Mouse (Mus musculus) 3T3-L1 (cell line): ENCODE results near the gene Pgap2.

Experiments
- DNase-seq: peaks from one replicate; pipeline ENCODE4 v3.0.0-alpha.2; 2015; ENCODE audit warnings: low read depth, low spot score

Pgap2 gene

DNA sequence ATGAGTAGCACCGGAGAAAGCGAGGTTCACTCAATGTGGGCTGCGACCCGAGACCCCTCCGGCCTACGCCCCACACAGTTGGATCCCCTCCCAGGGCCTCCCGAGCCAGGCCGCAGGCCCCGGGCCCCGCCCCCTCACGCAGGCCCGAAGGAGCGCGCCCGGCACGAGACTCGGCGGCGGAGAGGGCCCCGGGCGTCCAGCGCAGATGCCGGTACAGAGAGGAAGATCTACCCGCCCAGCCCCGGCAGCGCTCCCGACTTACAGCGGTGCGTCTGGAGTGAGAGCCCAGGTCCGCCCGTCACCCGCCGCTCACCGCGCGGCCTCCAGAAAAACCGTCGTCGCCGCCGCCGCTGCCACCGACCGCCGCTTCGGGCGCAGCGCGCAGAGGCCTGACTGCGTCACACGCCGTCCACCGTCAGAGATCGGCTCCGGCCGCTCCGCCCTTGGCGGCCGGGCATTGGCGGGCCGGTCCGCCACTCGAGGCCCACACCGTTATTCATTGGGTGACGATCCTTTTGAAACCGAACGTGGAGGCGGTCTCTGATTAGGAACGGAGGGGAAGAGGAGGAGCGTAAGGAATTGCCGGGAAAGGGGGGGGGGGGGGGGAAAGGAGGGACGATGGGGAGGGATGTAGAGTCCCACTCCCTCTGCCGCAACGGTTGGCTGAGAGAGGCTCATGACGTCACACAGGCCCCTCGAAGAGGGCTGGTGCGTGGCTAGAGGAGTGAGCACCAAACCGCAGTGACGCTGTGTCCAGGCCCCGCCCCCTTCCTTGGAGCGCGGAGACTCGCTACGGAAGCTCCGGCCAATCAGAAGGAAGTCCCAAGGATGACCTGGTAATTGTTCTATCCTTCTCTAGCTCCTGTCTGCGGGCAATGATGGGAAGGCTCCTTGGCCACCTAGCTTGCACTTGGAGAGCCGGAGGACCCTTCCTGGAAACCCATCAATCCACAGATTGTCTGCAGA lies at the start of gene Pgap2, which contains the start of gene Nup98:
Gene Pgap2 (plus strand): TSS at position 453 of the 966 bp plus-strand sequence.
Gene Nup98 (minus strand): TSS at position 421 of the 966 bp plus-strand sequence.
- DNase-seq, result peak; percentile 99

DNA sequence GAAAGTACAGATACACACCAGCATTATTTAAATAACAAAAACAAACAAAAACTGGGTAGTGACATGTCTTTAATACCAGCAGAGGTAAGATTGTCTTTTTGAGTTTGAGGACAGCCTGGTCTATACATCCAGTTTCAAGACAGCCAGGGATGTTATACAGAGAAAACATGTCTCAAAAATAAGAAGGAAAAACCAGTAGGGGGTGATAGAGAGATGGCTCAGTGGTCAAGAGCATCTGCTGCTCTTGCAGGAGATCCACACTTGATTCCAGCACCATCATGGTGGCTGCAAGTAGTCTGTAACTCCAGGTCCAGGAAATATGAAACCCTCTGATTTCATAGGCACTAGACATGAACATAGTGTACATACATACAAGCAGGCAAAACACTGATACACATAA lies 39.7 kb upstream of the Pgap2 start:
- peak; percentile 24 for DNase-seq

DNA sequence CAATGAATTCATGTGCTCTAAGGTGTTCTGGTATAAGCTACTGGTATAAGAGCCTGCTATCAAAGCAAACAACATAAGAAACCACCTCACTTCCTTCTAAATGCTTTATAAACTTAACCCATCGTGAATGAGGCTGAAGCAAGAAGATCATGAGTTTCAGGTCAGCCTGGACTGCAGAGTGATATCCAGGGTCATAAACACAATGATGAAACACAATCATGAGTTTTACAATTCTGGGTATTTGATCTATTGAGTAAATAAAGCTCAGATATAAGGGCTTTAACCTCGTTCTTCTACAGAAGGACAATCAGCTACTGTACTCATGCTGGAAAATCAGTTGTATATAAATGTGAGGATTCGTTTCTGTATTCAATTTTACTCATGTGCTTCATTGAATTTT lies 26.2 kb upstream of the Pgap2 start:
- no peak for DNase-seq

DNA sequence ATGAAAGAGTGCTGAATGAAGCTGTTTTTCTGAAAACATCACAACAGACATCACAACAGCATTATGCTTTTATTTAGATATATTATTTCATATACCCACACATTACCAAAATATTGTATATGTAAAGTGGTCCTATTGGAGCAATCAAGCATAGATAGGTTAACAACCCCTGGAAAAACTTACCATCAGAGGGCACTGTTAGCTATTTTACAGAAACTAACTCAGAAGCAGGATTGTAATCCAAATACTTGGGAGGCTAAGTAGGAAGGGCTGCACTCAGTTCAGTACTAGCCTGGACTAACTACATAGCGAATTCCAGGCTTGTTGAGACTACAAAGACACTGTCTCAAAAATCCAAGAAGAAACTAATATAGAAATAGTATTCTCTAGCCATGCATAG lies 17.7 kb upstream of the Pgap2 start:
- peak; percentile 8 for DNase-seq

DNA sequence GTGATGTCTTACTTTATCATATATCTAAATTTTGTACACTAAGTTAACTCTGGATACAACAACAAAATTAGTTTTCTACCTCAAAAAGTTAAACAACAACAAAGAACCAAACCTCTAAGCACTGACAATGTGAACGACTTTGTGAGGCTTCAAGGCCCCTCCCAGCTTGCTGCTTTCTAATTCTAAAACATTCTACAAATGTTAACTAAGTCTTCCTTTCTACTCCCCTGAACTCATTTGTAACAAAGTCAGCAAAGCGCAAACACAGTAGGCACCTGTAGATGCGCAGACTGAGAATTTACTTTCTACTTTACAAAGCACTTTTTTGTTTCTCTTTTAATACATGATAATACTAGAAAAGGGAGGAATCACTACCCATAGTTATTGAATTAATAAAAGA lies 9.4 kb upstream of the Pgap2 start:
- DNase-seq, result no peak

DNA sequence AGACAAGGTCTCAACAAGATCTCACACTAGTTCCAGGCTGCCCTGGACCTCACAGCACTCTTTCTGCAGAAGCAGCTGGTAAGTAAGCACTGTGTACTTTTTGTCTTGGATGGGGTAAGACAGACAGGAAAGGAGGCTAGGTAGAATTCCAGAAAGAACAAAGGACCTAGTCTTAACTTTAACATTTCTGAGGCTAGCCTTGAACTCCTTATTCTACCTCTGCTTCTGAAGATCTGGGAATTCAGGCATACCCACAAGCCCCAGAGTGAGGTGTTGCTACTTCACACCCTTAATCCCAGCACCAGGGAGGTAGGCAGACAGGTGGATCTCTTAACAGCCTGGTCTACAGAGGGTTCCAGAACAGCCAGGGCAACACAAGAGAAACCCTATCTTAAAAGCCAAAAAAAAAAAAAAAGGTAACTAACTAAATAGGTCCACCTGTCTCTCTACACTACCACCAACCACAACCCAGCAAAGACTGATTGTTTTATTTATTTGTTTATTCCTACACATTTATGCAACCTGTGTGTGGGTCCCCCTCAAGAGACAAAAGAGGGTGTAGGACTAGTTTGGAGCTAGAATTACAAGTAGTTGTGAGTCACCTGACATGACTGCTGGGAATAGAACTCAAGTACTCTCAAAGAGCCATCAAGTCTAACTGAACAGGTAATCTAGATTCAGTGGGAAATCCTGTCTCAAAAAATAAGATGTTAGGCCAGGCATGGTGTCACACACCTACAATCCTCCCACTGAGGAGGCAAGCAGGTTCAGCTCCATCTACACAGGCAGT lies 8.8 kb upstream of the Pgap2 start:
- DNase-seq, result no peak

DNA sequence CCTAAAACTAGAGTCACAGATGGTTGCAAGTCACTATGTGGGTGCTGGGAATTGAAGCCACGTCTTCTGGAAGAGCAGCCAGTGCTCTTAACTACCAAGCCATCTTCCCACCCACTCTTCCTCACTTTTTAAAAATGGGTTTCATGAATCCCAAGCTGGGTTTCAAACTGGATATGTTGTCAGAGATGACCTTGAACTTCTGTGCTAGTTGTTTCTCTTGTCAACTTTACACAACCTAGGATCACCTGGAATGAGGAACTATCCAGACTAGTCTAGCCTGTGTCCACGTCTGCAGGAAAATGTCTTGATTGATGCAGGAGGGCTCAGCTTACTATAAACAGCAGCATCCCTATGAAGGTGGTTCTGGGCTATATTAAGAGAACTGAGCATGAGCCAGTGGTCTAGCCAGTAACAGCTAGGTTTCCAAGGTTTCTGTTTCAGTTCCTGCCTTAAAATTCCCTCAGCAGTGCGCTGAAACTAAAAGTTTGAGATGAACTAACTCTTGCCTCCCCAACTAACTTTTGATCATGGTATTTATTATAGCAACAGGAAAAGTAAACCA lies 5.6 kb upstream of the Pgap2 start:
- no peak for DNase-seq

DNA sequence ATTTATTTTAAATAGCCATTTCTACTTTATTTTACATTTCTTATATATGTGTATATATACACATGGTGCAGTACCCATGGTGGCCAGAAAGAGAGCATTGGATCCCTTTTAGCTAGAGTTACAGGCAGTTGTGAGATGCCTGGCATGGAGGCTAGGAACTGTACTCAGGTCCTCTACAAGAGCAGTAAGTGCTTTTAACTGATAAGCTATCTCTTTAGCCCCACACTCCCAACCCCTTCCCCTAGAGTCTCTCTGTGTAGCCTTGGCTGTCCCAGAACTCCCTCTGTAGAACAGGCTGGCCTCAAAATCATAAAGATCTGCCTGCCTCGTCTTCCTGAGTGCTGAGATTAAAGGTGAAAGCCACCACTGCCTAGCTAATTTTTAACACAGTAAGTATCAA lies 4.4 kb upstream of the Pgap2 start:
- peak; percentile 32 for DNase-seq

DNA sequence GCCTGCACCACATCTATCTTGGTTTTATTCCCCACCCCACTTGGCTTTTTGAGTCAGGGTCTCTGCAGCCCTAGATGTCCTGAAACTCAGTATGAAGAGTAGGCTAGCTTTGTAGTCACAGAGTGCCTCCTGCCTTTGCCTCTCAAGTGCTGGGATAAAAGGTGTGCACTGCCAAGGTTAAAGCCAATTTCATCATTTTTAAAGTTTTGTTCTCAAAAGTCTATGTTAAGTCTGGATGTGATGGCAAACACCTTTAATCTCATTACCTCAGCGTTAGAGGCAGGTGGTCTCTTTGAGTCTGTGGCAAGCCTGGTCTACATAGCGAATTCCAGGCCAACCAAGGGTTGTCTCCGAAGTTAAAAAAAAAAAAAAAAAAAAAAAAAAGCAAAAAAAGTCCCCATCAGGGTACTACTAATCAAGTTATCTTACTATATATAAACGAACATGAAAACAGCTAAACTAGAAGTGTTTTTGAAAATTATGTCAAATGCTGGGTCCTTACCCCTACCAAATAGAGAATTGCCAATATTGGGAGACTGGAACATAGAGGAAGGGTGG lies 1.1 kb upstream of the Pgap2 start:
- peak; percentile 4 for DNase-seq

DNA sequence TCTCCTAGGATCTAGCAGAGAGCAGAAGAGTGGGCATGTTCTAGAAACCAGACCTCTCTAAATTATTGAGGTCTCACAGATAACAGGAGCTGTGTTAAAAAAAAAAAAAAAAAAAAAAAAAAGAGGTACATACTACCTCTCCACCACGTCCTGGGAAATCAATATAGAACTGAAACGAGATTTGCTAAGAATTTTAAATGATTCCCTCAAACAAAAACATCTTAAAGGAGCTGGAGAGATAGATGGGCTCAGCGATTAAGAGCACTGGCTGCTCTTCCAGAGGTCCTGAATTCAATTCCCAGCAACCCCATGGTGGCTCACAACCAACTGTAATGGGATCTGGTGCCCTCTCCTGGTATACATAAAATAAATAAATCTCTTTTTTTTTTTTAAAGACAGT lies 1.1 kb downstream of the Pgap2 start:
- DNase-seq, result peak; percentile 4

DNA sequence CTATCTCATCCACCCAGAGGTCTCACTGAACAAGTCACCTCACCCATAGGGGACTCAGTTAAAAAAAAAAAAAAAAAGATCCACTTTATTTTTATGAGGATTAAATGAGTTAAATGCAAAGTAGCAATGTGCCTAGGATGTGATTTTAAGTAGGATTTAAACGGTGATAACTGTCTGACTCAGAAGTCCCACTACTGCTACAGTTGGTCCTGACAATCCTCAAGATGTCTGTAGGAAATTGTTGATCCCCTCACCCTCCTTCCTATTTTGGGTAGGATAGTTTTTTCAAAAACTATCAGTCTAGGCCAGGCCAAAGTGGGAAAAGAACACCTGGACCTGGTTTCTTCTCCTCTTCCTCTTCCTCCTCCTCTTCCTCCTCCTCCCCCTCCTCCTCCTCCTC lies 11.9 kb downstream of the Pgap2 start:
- peak; percentile 5 for DNase-seq

DNA sequence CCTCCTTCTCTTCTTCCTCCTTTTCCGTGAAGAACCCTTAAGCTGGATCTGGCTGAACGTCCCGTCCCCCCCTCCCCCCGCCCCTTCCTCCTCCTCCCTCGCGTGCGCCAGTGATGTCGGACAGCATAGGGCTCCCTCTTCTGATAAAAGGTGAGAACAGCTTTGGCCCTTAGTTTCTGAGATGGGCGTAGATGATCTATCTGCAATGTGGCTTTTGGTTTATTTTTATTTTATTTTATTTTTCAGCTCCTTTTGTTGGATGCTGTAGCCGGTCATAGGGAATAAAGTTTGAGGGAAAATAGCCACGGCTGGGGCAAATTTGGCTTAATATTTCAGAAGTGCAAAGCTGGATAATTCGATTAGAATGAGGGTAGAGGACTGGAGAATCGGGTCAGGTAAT lies 12.3 kb downstream of the Pgap2 start:
- peak; percentile 73 for DNase-seq

DNA sequence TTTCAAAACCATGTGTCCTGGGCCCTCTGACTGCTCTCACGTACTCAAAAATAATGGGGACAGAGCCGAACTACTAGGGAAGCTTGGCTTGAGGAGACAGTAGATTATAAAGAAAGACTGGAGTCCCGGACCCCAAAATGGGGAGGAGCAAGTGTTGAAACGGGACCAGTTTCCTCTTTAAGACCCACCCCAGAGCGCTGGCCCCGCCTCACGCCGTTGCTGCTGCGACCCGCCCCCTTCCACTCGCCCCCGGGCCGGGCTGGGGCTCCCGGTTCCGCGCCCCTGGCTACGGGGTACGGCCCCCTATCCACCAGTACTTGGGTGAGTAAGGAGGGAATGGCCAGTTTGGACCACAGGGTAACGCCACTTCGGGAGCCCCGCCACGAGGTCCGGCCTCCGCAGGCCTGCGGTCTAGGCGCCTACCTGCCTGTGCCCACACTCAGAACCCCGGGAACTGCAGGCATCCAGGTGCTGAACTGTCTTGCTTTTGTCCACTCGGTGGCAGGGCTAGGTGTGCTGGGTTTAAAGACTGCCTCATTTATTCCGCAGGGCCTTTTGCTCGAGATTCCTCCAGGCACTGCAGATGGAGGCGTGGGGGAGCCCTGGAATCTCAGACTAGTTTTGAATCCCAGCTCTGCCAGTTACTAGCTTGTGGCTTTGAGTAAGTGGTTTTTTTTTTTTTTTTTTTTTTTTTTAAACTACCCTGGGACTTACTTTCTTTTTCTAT lies 13.0 kb downstream of the Pgap2 start:
- peak; percentile 57 for DNase-seq

DNA sequence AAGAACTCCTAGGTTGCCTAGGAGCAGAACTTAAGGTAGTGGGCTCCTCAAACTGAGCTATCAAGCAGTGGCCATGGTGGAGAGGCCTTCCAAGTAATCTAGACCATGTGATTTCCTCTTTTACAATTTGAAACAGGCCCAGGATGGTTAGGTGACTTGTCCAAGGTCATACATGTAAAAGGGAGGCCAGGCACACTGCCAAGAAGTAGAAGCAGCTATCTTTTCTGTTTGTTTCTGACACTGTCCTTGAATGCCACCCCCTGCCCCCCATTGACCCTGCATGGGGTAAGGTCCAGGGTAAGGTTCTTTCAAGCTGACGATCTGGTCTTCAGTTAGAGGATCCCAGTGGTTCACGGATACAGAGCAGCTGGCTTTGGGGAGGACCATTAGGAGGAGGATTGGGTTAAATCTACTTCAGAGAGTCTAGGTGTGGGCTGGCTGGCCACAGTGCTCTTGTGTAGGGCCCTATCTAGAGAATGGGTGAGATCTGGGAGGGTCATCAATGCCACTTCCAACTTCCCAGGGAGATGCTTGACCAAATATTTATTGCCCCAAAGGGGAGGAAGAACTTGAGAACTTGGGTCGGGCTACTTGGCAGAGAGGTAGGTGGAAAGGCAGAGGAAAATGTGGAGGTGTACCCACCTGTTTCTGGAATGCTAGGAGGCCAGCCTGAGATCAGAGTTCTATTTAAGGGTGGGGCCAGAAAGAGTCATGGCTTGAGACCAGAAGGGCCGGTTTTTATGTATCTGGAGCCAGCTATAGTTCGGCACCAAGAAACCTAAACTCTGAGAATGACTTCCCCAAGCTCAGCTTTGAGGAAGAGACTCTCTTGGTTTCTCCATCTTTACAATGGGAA lies 14.1 kb downstream of the Pgap2 start:
- no peak for DNase-seq

DNA sequence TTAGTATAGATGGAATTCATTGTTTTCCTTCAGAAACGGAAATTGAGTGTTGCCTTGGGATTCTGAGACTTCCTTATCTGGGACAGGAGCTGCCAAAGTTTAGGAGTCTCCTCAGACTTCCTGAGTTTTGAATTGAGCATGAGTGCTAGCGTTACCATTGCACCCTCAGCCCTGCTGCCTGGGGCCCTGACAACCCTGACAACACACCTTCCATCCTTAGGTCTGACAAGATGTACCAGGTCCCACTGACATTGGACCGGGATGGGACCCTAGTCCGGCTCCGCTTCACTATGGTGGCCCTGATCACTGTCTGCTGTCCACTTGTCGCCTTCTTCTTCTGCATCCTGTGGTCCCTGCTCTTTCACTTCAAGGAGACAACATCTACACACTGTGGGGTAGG lies 16.0 kb downstream of the Pgap2 start:
- DNase-seq, result no peak

DNA sequence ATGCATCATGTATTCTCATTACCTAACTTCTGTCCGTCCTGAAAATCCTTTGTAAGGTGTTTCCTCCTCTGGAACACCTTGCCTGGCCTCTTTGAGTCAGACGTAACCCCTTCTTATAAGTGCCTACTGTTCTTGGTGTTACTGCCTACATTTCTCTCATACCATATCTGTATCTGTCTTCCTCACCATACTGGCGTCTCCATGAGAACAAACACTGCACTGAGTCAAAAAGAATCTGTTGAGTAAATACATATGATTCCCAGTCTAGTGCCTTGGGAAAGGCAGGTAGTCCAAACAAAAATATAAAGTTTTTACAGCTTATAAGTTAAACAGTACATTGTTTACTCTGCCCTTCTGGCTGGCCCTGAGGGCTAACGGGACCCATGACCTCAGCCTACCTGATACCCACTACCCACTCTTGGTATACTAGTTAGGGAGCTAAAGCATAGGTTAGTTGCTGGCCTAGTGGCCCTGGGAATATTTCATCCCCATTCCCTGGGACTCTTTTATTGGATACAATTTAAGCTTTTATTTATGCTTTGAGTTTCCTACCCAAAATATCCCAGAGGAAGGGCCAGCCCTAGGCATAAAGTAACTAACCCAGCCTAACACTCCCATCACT lies 18.2 kb downstream of the Pgap2 start:
- no peak for DNase-seq

DNA sequence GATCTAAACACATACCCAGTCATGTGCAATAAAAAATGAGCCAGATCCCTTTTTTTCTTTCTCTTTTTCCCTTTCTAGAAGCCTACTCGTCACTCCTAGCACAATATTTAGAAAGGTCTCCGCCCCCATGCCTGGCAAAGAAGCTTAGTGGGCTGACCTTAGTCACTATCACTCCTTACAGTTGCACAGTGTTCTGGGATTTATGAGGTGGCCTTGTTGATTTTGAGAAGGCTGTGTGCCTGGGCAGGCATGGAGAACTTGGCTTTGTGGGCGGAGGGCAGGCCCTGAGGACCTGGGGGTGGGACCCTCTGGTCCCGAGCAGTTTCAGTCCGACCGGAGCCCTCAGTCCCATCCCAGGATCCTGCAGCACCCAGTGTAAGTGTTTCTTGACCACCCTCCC lies 19.8 kb downstream of the Pgap2 start:
- DNase-seq, result no peak

DNA sequence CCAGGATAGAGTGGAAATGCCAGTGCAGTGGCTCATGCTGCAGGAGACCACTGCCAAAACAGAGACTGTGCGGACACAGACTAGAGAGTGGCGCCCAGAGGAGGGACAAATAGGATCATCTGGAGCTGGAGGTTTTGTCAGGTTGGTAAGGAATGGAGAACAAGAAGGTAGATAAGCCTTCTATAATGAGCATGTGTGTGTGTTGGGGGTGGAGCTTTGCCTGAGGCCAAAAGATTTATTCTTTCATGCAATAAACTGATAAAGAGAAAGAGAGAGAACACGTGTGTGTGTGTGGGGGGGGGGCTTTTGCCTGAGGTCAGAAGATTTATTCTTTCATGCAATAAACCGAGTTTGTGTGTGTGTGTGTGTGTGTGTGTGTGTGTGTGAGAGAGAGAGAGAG lies 23.1 kb downstream of the Pgap2 start:
- DNase-seq, result no peak

DNA sequence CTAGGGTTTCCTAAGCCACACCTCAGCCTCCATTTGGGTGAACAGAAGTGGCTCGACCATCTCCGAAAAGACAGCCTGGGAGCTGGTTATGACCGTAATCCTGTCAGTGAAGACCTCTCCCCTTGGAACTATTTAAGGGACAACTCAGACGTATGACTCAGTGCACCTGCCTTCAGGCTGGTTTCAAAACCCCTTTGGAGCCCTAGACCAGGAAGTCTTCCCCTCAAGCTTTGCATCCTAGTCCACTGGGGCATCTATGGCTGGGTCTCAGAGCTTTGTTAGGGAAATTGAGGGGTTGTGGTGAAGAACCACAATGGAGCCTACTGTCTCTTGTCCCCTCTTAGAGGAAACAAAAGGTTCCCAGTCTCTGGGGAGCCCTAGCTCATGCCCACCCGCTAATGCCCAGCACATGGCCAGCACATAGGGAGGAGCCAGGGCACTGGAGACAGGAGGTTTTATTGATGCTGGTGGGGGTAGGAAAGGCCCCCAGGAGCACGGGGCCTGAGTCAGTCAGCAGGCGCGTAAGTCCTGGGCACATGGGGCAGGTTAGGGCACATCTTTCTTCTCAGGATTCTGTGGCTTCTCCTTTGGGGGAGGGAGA lies 28.8 kb downstream of the Pgap2 start:
- DNase-seq, result no peak
